ENCODE assay signal across 8 mouse cellular contexts in genomic region chr4:155249648-155250351, GRCm38 (mm10). TPM values are rescaled to one million over a fixed set of nuclear protein-coding genes. Genes with fewer than 3 reads are reported as not detected.
DNase-seq lines count a peak whose midpoint lies in the region; ATAC-seq lines count a peak whose summit lies in the region.

Gene Faap20, plus strand, starts transcription at chr4:155249802.

- peak; percentile 84 for ATAC-seq in inflammation-experienced regulatory T-cells, adult 6 months
- ATAC-seq in megakaryocyte progenitor cell, adult 5-6 weeks (replicated peaks; ENCODE audit: poor library complexity): peak; percentile 74

- DNase-seq in adrenal gland, adult (ENCODE audit: inconsistent age in 2 of 2, low spot score in 1 of 2): peak; percentile 92 to 97
- peak; percentile 94 for DNase-seq in embryo, embryonic 10.5 days (ENCODE audit: low spot score)
- peak; percentile 90 for DNase-seq in gastrocnemius, postnatal 14 days
- peak; percentile 85 to 95 for DNase-seq in left cerebral cortex, postnatal 10 days (ENCODE audit: extremely low spot score in 1 of 2, low spot score in 2 of 2)
- DNase-seq in right cerebral cortex, postnatal 14 days: peak; percentile 86
- peak; percentile 82 to 90 for DNase-seq in urinary bladder, postnatal 36 days (ENCODE audit: low spot score in 2 of 2)

- intact Hi-C loops in gastrocnemius, postnatal 14 days (cut with DNase I; ENCODE audit: low total_unique reads): loop anchor here (2.0 to 10.0 kb wide), 2 partner anchors 125 to 153 kb away; no protein-coding TSS in a partner anchor
- intact Hi-C loops in left cerebral cortex, postnatal 10 days (cut with DNase I): loop anchor here (1.0 to 5.0 kb wide), 3 partner anchors 29 to 154 kb away; no protein-coding TSS in a partner anchor

RNA-seq across cellular contexts. Expression of gene Faap20, which starts in this region (rescaled TPM):
- 10 to 100 TPM; 11.9 to 15.3 TPM for total RNA-seq in gastrocnemius, postnatal 14 days (2021)
- polyA plus RNA-seq in inflammation-experienced regulatory T-cells, adult 6 months (2017; shearing (Covaris generic)): 10 to 100 TPM; 44.3 to 57.3 (median 51.6) TPM
- total RNA-seq in left cerebral cortex, postnatal 10 days (2021): 10 to 100 TPM; 25.4 to 26.2 TPM
- 28.6 and 46.3 TPM in 2 replicates for total RNA-seq in megakaryocyte progenitor cell, adult 5-6 weeks (2015)
- total RNA-seq in megakaryocyte progenitor cell, adult 5-6 weeks (2017): 14.2 and 17.6 TPM in 2 replicates

Comparison
In these comparisons a context has a peak if more than half of its experiments do, and no peak if none do; other contexts are left out.
1. Peak in every context shown above with its lines: DNase-seq and ATAC-seq.